Mouse (Mus musculus): ENCODE measurements around the gene Mdh2.

GRCm38 (mm10) chr5:135778471-135779445, at the start of gene Mdh2:
- no peak for TF ChIP-seq CTCF (IDR thresholded peaks at IDR 0.05; ENCODE audit: low read depth)
- peak; percentile 99 for TF ChIP-seq EP300 (IDR thresholded peaks at IDR 0.05; ENCODE audit: low read depth)

Measured in heart, postnatal 0 days (tissue).